Mouse (Mus musculus): ENCODE measurements around the gene Pdzrn3. TPM values are rescaled to one million over a fixed set of nuclear protein-coding genes. Genes with fewer than 3 reads are reported as not detected.

Pdzrn3 gene
- polyA plus RNA-seq, 1 experiment, result 40.4 TPM

- DNase-seq (ENCODE audit: low read depth), result no peak
- no peak for TF ChIP-seq POLR2A (IDR thresholded peaks at IDR 0.05; ENCODE audit: borderline replicate concordance, extremely low read depth, insufficient read depth, insufficient read length, poor library complexity, severe bottlenecking)
- no peak for TF ChIP-seq CTCF (IDR thresholded peaks at IDR 0.05; ENCODE audit: borderline replicate concordance, extremely low read depth, insufficient read depth, insufficient read length)
Observed at GRCm38 (mm10) chr6:101303959-101304738, 73.5 kb downstream of the Pdzrn3 start.

GRCm38 (mm10) chr6:101303501-101303900 is 74.2 kb downstream of the Pdzrn3 start:
- no peak for TF ChIP-seq POLR2A (IDR thresholded peaks at IDR 0.05; ENCODE audit: borderline replicate concordance, extremely low read depth, insufficient read depth, insufficient read length, poor library complexity, severe bottlenecking)
- TF ChIP-seq CTCF (IDR thresholded peaks at IDR 0.05; ENCODE audit: borderline replicate concordance, extremely low read depth, insufficient read depth, insufficient read length), result no peak

GRCm38 (mm10) chr6:101301154-101301553 is 76.5 kb downstream of the Pdzrn3 start:
- DNase-seq (ENCODE audit: low read depth), result no peak
- TF ChIP-seq POLR2A (IDR thresholded peaks at IDR 0.05; ENCODE audit: borderline replicate concordance, extremely low read depth, insufficient read depth, insufficient read length, poor library complexity, severe bottlenecking) (no peak), CTCF (IDR thresholded peaks at IDR 0.05; ENCODE audit: borderline replicate concordance, extremely low read depth, insufficient read depth, insufficient read length) (no peak)

More at GRCm38 (mm10) chr6:101303501-101303900, 74.2 kb downstream of the Pdzrn3 start:
- DNase-seq (ENCODE audit: low read depth), result no peak

GRCm38 (mm10) chr6:101299434-101299833 is 78.3 kb downstream of the Pdzrn3 start:
- TF ChIP-seq CTCF (IDR thresholded peaks at IDR 0.05; ENCODE audit: borderline replicate concordance, extremely low read depth, insufficient read depth, insufficient read length) (no peak), POLR2A (IDR thresholded peaks at IDR 0.05; ENCODE audit: borderline replicate concordance, extremely low read depth, insufficient read depth, insufficient read length, poor library complexity, severe bottlenecking) (no peak)
- DNase-seq (ENCODE audit: low read depth), result no peak

- DNase-seq (ENCODE audit: low read depth), result no peak
- TF ChIP-seq CTCF (IDR thresholded peaks at IDR 0.05; ENCODE audit: borderline replicate concordance, extremely low read depth, insufficient read depth, insufficient read length), result no peak
Observed at GRCm38 (mm10) chr6:101297563-101298520, 79.9 kb downstream of the Pdzrn3 start.

GRCm38 (mm10) chr6:101296997-101297396 is 80.7 kb downstream of the Pdzrn3 start:
- TF ChIP-seq POLR2A (IDR thresholded peaks at IDR 0.05; ENCODE audit: borderline replicate concordance, extremely low read depth, insufficient read depth, insufficient read length, poor library complexity, severe bottlenecking), result no peak
- TF ChIP-seq CTCF (IDR thresholded peaks at IDR 0.05; ENCODE audit: borderline replicate concordance, extremely low read depth, insufficient read depth, insufficient read length), result no peak
- no peak for DNase-seq (ENCODE audit: low read depth)

- TF ChIP-seq CTCF (IDR thresholded peaks at IDR 0.05; ENCODE audit: borderline replicate concordance, extremely low read depth, insufficient read depth, insufficient read length) (no peak), POLR2A (IDR thresholded peaks at IDR 0.05; ENCODE audit: borderline replicate concordance, extremely low read depth, insufficient read depth, insufficient read length, poor library complexity, severe bottlenecking) (no peak)
- peak; percentile 62 for DNase-seq (ENCODE audit: low read depth)
Observed at GRCm38 (mm10) chr6:101296280-101296679, 81.4 kb downstream of the Pdzrn3 start.

- no peak for DNase-seq (ENCODE audit: low read depth)
- TF ChIP-seq CTCF (IDR thresholded peaks at IDR 0.05; ENCODE audit: borderline replicate concordance, extremely low read depth, insufficient read depth, insufficient read length) (no peak), POLR2A (IDR thresholded peaks at IDR 0.05; ENCODE audit: borderline replicate concordance, extremely low read depth, insufficient read depth, insufficient read length, poor library complexity, severe bottlenecking) (no peak)
Observed at GRCm38 (mm10) chr6:101293036-101293572, 84.6 kb downstream of the Pdzrn3 start.

- DNase-seq (ENCODE audit: low read depth), result no peak
- TF ChIP-seq CTCF (IDR thresholded peaks at IDR 0.05; ENCODE audit: borderline replicate concordance, extremely low read depth, insufficient read depth, insufficient read length), result no peak
- TF ChIP-seq POLR2A (IDR thresholded peaks at IDR 0.05; ENCODE audit: borderline replicate concordance, extremely low read depth, insufficient read depth, insufficient read length, poor library complexity, severe bottlenecking), result no peak
Observed at GRCm38 (mm10) chr6:101291944-101292343, 85.8 kb downstream of the Pdzrn3 start.

- TF ChIP-seq CTCF (IDR thresholded peaks at IDR 0.05; ENCODE audit: borderline replicate concordance, extremely low read depth, insufficient read depth, insufficient read length) (no peak), POLR2A (IDR thresholded peaks at IDR 0.05; ENCODE audit: borderline replicate concordance, extremely low read depth, insufficient read depth, insufficient read length, poor library complexity, severe bottlenecking) (no peak)
Observed at GRCm38 (mm10) chr6:101290160-101290559, 87.5 kb downstream of the Pdzrn3 start.

GRCm38 (mm10) chr6:101289428-101289827 is 88.3 kb downstream of the Pdzrn3 start:
- no peak for DNase-seq (ENCODE audit: low read depth)
- TF ChIP-seq CTCF (IDR thresholded peaks at IDR 0.05; ENCODE audit: borderline replicate concordance, extremely low read depth, insufficient read depth, insufficient read length), result no peak
- TF ChIP-seq POLR2A (IDR thresholded peaks at IDR 0.05; ENCODE audit: borderline replicate concordance, extremely low read depth, insufficient read depth, insufficient read length, poor library complexity, severe bottlenecking), result no peak

More at GRCm38 (mm10) chr6:101290160-101290559, 87.5 kb downstream of the Pdzrn3 start:
- no peak for DNase-seq (ENCODE audit: low read depth)

Data from brain, embryonic 14.5 days (tissue).